Mouse (Mus musculus) T-helper 1 cell (primary cell): ENCODE measurements around the gene Apoc4.
"Not testable (repeated sequence)": the region's sequence is repeated elsewhere in the genome, so short reads cannot be mapped to it uniquely, and the experiment has no call there.

ENCODE experiments used
- in situ Hi-C: fragments of 300-600 bp; cut with MboI, MseI; formaldehyde crosslinking; loops from one replicate; pipeline ENCODE4 v1.15.1; 2025; ENCODE audit warnings: high pct_unique_total_duplicates

The Apoc4 gene

GRCm38 (mm10) chr7:19699827-19700148, 18.5 kb upstream of the Apoc4 start:
- in situ Hi-C loops, result no loop called here

- in situ Hi-C loops, result no loop called here
Observed at GRCm38 (mm10) chr7:19698907-19699826, 17.9 kb upstream of the Apoc4 start, which contains the start of gene Apoe. Apoe (minus strand) TSS chr7:19699188.

GRCm38 (mm10) chr7:19697949-19698906, 16.9 kb upstream of the Apoc4 start:
- in situ Hi-C loops, result no loop called here

GRCm38 (mm10) chr7:19696336-19696873, 15.1 kb upstream of the Apoc4 start:
- in situ Hi-C loops, result no loop called here

GRCm38 (mm10) chr7:19695881-19696280, 14.6 kb upstream of the Apoc4 start:
- in situ Hi-C loops, result no loop called here

GRCm38 (mm10) chr7:19695213-19695594, 13.9 kb upstream of the Apoc4 start:
- in situ Hi-C loops, result no loop called here

- in situ Hi-C loops, result no loop called here
Observed at GRCm38 (mm10) chr7:19694336-19695212, 13.3 kb upstream of the Apoc4 start.

- in situ Hi-C loops, result no loop called here
Observed at GRCm38 (mm10) chr7:19693421-19693820, 12.1 kb upstream of the Apoc4 start.

GRCm38 (mm10) chr7:19691873-19692865, 10.9 kb upstream of the Apoc4 start, which contains the start of gene Apoc1:
Apoc1 (minus strand) TSS chr7:19692660.
- in situ Hi-C loops, result no loop called here

- in situ Hi-C loops, result no loop called here
Observed at GRCm38 (mm10) chr7:19691434-19691833, 10.2 kb upstream of the Apoc4 start.

GRCm38 (mm10) chr7:19690845-19691244, 9.6 kb upstream of the Apoc4 start:
- in situ Hi-C loops, result no loop called here

GRCm38 (mm10) chr7:19688611-19689010, 7.3 kb upstream of the Apoc4 start:
- in situ Hi-C loops, result no loop called here

GRCm38 (mm10) chr7:19688101-19688500, 6.8 kb upstream of the Apoc4 start:
- in situ Hi-C loops, result no loop called here

GRCm38 (mm10) chr7:19686927-19687583, 5.8 kb upstream of the Apoc4 start:
- in situ Hi-C loops, result not testable (repeated sequence)

GRCm38 (mm10) chr7:19686521-19686920, 5.2 kb upstream of the Apoc4 start:
- in situ Hi-C loops, result no loop called here

- in situ Hi-C loops, result no loop called here
Observed at GRCm38 (mm10) chr7:19685374-19685773, 4.1 kb upstream of the Apoc4 start.

GRCm38 (mm10) chr7:19683771-19684201, 2.5 kb upstream of the Apoc4 start:
- in situ Hi-C loops, result no loop called here

GRCm38 (mm10) chr7:19682979-19683378, 1.7 kb upstream of the Apoc4 start:
- in situ Hi-C loops, result no loop called here

- in situ Hi-C loops, result no loop called here
Observed at GRCm38 (mm10) chr7:19680702-19681101, 577 bp downstream of the Apoc4 start.
